Mouse (Mus musculus): ENCODE data around the gene Sardh.

- TF ChIP-seq CTCF (IDR thresholded peaks at IDR 0.05) (no peak), EP300 (IDR thresholded peaks at IDR 0.05) (no peak)
Measured at GRCm38 (mm10) chr2:27141950-27142693, 106.0 kb downstream of the Sardh start, which contains the start of gene Fam163b.

All from lung, postnatal 0 days (tissue).